Mouse (Mus musculus): ENCODE data around the gene Ppp2r3a. TPM values are rescaled to one million over a fixed set of nuclear protein-coding genes. Genes with fewer than 3 reads are reported as not detected.
A peak's percentile ranks its signal among the peaks of the same experiment; 100 is the strongest.

Ppp2r3a gene
- total RNA-seq, 2 experiments from 2014 or later, result 25.9 to 38.0 TPM

DNA sequence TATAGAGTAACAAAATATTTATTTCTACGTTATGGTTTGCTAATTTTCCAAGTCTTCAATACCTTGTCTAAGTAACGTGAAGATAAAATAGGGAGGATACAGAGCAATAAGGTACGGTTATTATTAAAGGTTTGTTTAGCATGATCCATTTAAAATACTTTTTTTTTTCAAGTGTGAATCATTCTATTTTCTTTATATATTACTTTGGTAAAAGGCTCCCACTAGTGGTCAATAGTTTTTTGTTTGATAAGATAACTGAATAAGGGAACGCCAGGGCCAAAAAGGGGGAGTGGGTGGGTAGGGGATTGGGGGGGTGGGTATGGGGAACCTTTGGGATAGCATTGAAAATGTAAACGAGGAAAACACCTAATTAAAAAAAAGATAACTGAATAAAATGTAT, 98.7 kb downstream of the Ppp2r3a start:
- no peak for DNase-seq

DNA sequence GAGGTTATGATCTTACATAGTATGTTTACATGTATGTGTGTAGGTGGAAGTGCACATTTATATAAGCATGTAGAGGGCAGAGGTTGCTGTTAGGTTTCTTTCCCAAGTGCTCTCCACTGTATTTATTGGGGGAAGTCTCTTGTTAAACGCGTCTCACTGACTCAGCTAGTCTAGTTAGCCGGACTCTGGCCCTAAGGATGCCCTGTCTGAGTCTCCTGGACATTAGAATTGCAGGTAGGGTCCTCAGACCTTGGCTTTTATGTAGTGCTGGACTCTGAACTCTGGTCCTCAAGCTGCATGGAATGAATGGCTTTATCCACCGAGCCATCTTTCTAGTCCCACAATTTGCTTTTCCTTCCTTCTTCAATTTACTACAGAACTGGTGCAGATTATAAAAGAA, 108.0 kb downstream of the Ppp2r3a start:
- DNase-seq, result no peak

DNA sequence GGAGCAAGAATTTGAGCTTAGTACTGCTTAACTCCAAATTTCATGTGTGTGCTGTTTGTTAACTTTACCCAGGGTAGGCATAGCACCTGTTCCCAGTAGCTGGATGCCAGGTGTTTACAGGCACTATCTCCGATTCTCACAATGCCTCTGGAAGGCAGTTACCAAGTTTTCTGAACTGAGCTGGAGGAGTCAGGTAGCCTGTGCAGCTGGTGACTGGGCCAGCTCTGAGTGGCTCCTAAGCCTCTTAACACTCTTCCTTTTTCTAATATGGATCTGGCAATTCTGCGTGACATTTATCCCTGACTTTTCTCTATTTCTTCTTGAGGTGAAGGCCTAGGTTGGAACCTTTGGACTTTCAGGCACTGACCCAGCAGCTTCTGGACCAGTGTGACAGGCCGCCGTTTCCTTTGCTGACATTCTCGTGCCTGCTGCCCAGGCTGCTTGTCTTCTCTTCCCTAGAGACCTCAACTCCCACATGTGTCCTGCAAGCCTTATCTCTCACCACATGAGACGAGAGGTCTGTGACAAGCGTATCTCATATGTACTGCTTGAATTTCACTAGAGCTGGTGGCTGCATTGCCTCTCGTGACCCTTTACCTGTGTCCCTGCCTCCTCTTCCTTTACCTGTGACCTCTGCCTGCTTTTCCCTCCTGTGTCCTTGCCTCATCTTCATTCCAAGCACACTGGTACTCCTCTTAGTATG, 137.3 kb downstream of the Ppp2r3a start:
- DNase-seq, result no peak

DNA sequence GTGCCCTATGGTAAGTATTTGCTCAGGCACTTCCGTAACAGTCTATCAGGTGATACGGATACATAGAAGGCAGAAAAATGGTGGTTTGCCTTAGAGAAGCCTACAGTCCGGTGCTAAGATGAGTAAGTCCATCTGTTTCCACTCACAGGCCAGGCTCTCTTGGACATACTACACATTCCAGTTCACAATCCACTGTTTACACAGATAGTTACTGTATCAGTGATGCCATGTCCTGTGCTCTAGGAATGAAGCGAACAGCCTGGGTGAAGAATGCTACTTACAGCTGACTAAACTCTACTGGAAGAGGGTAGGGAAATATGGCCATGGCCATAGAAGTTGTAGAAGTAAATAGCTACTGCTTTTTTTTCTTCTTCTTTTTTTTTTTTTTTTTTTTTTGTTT, 138.3 kb downstream of the Ppp2r3a start:
- no peak for DNase-seq

DNA sequence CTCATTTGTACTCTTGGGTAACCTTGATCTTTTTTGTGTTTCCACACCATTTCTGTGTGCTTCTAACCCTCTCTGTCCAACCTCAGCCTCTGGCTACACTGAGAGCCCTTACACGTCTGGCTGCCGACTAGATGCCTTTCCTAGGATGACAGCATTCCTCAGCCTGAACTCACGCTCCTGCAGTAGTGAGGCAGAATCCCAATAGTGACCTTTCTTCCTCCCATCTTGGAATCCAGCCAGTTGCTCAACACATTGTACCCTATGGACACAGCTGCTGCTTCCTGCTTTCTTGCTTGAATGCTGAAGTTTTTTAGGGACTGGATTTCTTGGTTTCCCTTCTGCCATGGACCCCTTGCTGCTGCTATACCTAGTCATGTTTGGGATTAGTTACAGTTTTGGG, 141.6 kb downstream of the Ppp2r3a start:
- peak; percentile 44 for DNase-seq

DNA sequence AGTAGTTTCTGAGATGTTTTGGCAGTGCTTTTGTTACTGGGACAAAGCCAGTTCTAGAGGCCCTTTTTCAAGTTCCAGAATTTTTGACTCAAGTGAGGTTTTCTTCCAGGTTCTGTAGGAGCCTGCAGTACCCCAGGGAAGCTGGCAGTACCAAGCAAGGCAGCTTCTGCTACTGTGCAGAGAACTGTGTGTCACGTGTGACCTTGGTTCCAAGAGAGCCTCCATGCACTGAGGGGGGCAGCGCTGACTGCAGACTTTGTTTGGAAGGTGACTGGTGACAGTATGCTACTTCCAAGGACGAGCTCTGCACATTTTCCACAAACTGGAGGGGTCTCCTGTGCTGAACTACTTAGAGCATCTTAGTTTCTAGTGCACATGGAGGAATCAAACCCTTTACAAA, 144.2 kb downstream of the Ppp2r3a start:
- peak; percentile 45 for DNase-seq

DNA sequence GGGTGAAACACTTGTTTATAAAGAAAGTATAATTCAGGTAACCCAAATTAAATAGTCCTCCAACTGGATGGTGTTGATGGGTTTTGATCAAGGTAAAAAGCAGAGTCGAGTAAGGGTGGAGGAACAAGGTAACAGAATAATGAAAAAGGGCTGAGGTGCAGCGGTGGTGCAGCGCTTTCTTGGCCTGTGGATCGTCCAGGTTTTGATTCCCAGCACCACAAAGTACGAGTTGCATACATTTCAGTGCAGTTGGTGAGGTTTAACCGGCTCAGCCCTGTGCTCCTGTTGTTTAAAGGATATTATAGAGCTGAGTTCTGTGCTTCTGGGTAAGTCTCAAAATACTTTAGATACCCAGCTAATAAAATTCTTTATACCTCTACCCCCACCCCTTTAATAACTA, 145.9 kb downstream of the Ppp2r3a start:
- DNase-seq, result no peak

DNA sequence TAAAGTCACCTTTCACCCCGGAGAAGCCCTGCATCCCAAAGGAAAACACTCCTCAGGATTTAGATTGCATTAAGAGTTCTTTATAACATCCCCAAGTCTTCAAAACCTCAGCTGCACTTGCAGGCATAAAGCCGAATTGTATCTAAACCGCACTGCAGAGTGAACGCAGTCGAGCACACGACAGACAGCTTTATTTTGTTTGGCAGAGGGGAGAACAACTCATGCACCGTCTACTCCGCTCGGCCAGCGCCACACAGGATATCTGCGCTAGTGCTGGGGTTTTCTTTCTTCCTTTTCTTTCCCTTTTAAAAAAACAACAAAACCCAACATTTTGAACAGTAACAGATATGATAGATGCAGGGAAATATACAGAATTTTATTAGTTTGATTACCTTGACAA, 146.7 kb downstream of the Ppp2r3a start:
- DNase-seq, result no peak

DNA sequence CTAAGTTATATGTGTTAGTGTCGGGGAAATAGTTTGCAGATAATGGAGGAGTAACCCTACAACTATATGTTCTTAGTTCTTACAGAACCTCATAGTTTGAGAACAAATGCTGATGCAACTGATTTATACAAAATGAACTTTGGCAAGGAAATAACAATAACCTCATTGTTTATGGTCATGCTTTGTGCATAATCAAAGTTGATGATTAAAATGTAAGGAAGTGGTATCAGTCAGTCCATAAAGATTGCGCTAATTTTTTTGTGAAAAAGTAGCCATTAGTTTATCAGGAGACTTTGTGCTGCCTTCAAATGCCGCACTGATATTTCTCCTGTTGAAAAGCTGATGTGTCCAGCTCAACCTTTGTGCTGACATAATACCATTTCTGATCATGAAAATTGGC, 149.3 kb downstream of the Ppp2r3a start:
- no peak for DNase-seq

DNA sequence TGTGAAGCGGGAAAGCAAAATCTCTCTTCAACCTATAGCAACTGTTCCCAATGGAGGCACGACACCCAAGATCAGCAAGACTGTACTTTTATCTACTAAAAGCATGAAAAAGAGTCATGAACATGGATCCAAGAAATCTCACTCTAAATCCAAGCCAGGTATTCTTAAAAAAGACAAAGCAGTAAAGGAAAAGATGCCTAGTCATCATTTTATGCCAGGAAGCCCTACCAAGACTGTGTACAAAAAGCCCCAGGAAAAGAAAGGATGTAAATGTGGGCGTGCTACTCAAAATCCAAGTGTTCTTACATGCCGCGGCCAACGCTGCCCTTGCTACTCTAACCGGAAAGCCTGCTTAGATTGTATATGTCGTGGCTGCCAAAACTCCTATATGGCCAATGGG, 150.0 kb downstream of the Ppp2r3a start:
- no peak for DNase-seq

DNA sequence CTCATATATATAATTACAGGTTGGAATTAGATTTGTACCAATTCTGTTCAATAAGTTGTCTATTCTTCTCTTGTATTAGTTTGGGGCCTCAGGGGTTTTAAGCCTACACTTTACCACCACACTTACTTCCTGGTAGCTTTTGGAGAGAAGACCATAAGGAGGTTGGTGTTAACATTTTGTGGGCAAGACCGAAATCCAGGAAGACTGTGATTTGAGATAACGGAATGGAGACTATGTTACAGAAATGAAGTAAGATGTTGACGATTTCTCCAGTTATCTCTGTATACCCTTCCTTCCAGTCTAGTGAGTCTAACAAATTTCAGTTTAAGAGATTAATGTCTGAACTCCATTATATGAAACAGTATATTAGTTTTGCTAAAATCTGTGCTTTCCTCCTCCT, 151.4 kb downstream of the Ppp2r3a start:
- no peak for DNase-seq

DNA sequence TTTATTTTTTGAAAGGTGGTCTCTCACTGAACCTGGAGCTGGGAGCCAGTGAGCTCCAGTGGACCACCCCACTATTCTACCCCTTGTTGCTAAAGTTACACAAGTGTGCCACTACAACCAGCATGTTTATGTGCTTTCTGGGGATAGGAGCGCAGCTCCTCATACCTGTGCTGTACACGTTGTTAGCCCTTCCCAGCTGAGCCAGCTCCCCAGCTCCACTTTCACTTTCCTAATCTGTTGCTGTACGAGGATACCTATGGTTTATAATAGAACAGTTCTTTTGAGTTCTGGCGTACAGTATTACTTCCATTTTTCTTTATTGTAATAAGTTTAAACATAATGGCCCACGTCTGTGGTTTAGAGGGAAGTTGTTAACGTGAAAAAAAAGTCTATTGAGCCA, 152.2 kb downstream of the Ppp2r3a start:
- no peak for DNase-seq

DNA sequence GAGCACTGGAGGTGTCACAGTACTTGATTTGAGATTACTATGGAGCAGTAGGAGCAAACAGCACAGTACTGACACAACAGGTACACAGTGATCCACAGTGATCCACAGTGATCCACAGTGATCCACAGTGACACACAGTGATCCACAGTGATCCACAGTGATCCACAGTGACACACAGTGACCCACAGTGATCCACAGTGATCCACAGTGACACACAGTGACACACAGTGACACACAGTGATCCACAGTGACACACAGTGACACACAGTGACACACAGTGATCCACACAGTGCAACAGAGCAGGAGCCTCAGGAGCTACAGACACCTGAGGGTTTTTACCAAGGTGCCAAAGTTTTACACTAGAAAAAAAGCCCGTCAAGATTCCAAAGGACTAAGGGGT, 154.1 kb downstream of the Ppp2r3a start:
- DNase-seq, result no peak

DNA sequence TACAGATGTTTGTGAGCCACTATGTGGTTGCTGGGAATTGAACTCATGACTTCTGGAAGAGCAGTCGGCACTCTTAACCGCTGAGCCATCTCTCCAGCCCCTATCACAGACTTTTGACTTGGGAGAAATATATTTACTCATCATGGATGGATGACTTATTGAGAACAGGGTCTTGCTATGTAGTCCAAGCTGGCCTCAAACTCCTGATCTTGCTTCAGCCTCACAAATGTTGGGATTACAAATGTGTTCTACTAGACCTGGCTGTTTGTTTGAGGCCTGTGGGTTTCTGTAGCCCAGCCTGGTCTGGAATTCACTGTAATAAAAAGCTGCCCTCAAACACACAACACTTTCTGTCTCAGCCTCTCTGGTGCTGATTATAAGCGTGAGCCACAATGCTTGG, 155.1 kb downstream of the Ppp2r3a start:
- DNase-seq, result no peak

DNA sequence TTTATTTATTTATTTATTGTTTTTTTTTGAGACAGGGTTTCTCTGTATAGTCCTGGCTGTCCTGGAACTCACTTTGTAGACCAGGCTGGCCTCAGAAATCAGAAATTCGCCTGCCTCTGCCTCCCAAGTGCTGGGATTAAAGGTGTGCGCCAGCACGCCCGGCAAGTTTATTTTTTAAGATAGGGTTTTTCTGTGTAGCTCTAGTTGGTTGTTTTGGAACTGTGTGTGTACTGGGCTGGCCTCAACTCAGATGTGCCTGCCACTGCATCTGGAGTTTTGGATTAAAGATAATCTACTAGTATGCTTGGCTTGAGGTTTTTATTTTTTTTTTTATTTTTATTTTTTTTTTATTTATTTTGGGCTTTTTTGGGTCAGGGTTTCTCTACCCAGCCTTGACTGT, 156.2 kb downstream of the Ppp2r3a start:
- DNase-seq, result no peak

DNA sequence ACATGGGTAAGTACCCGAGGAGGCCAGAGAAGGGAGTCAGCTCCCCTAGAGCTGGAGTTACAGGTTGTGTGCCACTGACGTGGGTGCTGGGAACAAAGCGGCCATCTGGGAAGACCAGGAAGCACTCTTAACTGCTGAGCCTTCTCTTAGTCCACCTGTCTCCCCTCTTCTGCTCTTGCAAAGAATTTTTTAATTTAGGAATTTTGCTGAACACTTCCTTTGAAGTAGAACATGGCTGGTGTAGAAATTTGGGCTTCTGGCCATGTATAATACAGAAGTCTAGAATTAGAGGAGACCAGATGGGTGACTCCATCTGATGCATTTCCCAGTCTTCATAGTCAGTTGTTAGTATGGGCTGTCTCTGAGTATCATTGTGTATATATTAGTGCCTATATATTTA, 167.9 kb downstream of the Ppp2r3a start:
- DNase-seq, result no peak

DNA sequence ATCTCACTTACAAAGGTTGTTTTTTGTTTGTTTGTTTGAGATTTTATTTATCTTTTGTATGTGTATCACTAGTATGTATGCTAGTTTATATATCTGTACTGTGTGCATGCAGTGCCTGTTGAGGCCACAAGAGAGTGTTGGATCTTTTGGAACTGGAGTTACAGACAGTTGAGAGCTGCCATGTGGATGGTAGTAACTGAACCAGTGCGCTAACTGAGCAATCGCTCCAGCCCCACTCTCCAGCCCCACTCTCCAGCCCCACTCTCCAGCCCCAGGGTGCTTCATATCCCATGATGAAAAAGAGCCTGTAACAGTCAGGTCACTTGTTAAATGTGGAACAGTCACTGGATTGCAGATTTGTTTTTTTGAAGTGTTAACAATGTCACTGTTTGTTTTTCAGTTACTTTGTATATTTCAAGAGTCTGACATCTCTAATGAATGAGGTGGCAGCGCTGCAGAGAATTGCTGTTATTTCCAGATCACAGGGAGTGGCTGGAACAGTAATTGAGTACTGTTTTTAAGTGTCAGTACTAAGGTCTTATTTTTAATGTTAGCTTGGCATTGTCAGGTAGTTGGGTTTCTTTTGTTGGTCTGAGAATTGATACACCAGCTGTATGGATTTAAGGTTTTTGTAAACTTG, 171.4 kb downstream of the Ppp2r3a start:
- no peak for DNase-seq

DNA sequence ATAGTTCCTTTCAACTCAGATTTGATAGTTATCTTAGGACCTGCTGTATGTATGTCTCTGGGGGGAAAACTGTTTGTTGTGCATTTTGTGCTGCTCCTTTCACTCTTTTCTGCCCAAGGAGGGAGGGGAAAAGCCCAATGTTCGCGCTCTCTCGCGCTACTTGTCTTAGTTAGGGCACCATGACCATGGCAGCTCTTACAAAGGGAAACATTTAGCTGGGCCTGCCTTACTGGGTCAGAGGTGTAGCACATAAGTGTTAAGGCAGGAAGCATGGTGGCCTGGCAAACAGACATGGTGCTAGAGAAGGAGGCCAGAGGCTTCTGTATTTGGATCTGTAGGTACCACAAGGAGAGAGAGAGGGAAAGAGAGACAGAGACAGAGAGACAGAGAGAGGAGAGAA, 173.0 kb downstream of the Ppp2r3a start:
- no peak for DNase-seq

DNA sequence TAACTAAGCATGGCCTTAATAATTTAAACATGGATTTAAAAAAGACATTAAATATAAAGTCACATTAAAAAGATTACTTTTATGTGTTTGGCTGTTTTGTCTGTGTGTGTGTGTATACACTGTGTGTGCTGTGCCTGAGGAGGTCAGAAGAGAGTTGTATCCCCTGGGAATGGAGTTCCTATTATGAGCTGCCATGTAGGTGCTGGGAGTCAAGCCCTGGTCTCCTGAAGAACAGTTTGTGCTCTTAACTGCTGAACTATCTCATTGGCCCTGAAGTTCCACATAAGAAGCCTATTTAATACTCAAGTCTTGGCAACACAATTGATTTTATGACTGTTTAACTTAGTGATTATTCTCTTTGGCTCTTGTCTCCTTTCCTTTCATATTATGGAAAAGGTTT, 174.1 kb downstream of the Ppp2r3a start:
- no peak for DNase-seq

DNA sequence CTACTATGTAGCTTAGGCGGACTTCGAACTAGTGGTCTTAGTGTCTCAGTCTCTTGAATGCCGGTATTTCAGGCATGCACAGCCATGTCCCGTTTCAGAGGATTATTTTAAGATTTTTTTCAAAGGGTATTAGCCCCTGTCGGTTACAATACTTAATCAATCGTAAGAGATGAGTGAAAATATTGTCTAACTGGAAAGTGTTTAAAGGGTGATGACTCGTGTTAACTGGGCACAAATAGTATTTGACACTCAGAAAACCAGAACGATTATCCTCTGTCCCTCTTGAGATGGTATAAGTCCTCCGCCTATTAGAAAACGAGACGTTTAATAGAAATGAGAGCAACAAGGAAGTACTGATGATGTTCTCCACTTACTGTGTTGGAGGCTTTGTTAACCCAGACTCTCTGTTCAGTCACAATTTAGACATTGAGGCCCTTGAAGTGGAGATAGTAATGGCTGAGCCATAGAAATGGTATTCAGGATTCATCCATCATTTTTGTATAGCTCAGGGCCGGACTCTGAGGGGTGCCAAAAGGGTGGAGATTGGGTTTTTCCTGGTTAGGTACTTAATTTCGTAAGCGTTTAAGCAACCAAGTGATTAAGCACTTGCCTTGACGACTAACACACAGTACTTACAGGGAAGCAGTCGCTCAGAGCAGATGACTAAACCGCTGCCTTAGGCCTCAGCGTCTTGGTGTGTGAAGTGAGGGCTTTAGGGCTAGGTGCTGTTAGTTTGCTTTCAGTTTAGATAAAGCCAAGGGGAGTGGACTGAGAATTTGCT, 175.3 kb downstream of the Ppp2r3a start:
- DNase-seq, result peak; percentile 64

DNA sequence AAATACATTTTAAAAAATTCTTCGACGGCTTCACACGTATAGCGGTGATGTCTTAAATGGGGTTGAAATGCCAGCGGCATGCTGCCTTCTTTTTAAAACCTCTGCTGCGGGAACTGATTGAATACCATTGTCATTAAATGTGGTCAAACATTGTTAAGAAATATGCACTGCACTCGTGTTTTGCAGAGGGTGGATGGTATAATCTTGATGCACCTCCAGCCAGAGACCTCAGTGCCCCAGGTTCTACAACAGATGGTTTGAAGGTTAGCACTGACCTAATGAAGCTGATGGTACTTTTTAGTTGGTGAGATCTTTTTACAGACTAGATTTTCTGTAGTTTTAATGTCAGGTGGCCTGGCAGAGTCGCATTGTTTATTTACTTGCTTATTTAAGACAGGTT, 175.9 kb downstream of the Ppp2r3a start:
- no peak for DNase-seq

DNA sequence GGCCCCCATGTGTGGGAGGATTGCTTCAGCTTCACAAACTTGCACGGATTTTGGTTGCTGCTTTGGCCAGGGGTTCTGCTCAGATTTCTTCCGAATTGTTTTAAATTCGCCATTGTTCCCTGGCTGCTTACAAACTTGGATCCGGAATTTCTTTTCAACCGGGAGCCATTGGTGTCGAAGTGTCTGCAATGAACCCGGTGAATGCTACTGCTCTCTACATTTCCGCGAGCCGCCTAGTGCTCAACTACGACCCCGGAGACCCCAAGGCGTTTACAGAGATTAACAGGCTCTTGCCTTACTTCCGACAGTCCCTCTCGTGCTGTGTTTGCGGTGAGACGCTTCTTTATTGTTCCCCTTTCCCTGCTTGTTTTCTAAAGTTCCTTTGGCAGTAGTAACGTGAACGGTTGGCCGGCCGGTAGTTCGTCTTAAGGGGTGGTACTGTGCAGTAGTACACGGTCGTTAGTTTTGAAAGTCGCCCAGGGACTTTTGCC, 176.5 kb downstream of the Ppp2r3a start:
- DNase-seq, result peak; percentile 44

DNA sequence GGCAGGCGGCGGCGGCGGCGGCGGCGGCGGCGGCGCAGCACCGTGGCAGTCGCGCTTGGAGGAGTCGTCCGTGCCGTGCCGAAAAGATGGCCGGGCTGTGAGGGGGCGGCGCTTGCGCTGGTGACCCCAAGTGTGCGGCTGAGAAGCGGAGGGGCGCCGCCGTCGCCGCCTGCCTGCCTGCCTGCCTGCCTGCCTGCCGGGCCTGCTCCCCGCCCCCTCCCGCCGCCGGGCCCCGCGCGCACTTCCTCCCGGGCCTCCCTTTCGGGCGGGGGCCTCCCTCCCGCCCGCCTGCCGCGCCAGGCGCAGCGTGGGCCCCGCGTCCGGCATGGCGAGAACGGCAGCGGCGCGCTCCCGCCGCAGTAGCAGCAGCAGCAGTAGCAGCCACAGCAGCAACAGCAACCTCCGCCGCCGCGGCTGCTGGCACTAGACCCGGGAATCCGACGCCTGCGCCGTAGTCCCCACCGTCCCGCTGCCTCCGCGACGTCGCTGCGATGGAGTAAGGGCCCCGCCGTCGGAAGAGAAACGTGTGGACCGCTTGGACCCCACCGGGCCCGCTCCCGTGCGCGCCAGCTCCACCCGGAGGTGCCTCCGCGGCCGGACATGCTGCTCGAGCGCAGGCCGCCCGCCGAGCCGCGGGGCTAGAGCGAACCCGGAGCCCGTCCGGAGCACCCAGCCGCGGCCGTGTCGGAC, 177.1 kb downstream of the Ppp2r3a start:
- peak; percentile 91 for DNase-seq

Measured in adrenal gland, postnatal 10 days (tissue).